Mouse (Mus musculus): ENCODE measurements at regions not wholly inside any gene's neighbourhood (a gene's known extent, or its start where the extent isn't known, plus 50 kb on each side); places are given as distances from the start of the nearest gene placed in this dataset.

GRCm38 (mm10) chr8:103425967-103426366 is 640.5 kb upstream of the Cdh11 start:
- in situ Hi-C loops (cut with MboI, MseI): loop anchor here (25.0 kb wide), 1 partner anchor 1336 kb away; no protein-coding TSS in a partner anchor

- in situ Hi-C loops (cut with MboI, MseI): loop anchor here (25.0 kb wide), 1 partner anchor 1331 kb away; no protein-coding TSS in a partner anchor
Measured at GRCm38 (mm10) chr8:103430874-103431492, 645.5 kb upstream of the Cdh11 start.

GRCm38 (mm10) chr8:103433532-103434105 is 648.2 kb upstream of the Cdh11 start:
- in situ Hi-C loops (cut with MboI, MseI): loop anchor here (25.0 kb wide), 1 partner anchor 1329 kb away; no protein-coding TSS in a partner anchor

GRCm38 (mm10) chr8:103438995-103439717 is 653.7 kb upstream of the Cdh11 start:
- in situ Hi-C loops (cut with MboI, MseI): loop anchor here (25.0 kb wide), 1 partner anchor 1323 kb away; no protein-coding TSS in a partner anchor

GRCm38 (mm10) chr8:103441163-103441562 is 655.7 kb upstream of the Cdh11 start:
- in situ Hi-C loops (cut with MboI, MseI): loop anchor here (25.0 kb wide), 1 partner anchor 1321 kb away; no protein-coding TSS in a partner anchor

GRCm38 (mm10) chr8:103442420-103443125 is 657.1 kb upstream of the Cdh11 start:
- in situ Hi-C loops (cut with MboI, MseI): loop anchor here (25.0 kb wide), 1 partner anchor 1320 kb away; no protein-coding TSS in a partner anchor

GRCm38 (mm10) chr8:103444577-103444976 is 656.8 kb upstream of the Cdh5 start:
- in situ Hi-C loops (cut with MboI, MseI): loop anchor here (25.0 kb wide), 1 partner anchor 1318 kb away; no protein-coding TSS in a partner anchor

GRCm38 (mm10) chr8:103445378-103445777 is 656.0 kb upstream of the Cdh5 start:
- in situ Hi-C loops (cut with MboI, MseI): loop anchor here (25.0 kb wide), 1 partner anchor 1317 kb away; no protein-coding TSS in a partner anchor

- in situ Hi-C loops (cut with MboI, MseI): loop anchor here (25.0 kb wide), 1 partner anchor 1314 kb away; no protein-coding TSS in a partner anchor
Measured at GRCm38 (mm10) chr8:103447916-103448315, 653.5 kb upstream of the Cdh5 start.

- in situ Hi-C loops (cut with MboI, MseI): no loop called here
Measured at GRCm38 (mm10) chr8:103451381-103452018, 649.9 kb upstream of the Cdh5 start.

GRCm38 (mm10) chr8:103457176-103457575 is 644.2 kb upstream of the Cdh5 start:
- in situ Hi-C loops (cut with MboI, MseI): no loop called here

GRCm38 (mm10) chr8:103463557-103463956 is 637.9 kb upstream of the Cdh5 start:
- in situ Hi-C loops (cut with MboI, MseI): no loop called here

- in situ Hi-C loops (cut with MboI, MseI): no loop called here
Measured at GRCm38 (mm10) chr8:103464777-103465353, 636.6 kb upstream of the Cdh5 start.

- in situ Hi-C loops (cut with MboI, MseI): no loop called here
Measured at GRCm38 (mm10) chr8:103467536-103468160, 633.8 kb upstream of the Cdh5 start.

GRCm38 (mm10) chr8:103469049-103469448 is 632.4 kb upstream of the Cdh5 start:
- in situ Hi-C loops (cut with MboI, MseI): no loop called here

GRCm38 (mm10) chr8:103470316-103470715 is 631.1 kb upstream of the Cdh5 start:
- in situ Hi-C loops (cut with MboI, MseI): no loop called here

GRCm38 (mm10) chr8:103475816-103476797 is 625.3 kb upstream of the Cdh5 start:
- in situ Hi-C loops (cut with MboI, MseI): no loop called here

- in situ Hi-C loops (cut with MboI, MseI): no loop called here
Measured at GRCm38 (mm10) chr8:103482033-103482720, 619.2 kb upstream of the Cdh5 start.

All from regulatory T cell (primary cell).